Mouse (Mus musculus): ENCODE measurements at regions not wholly inside any gene's neighbourhood (a gene's known extent, or its start where the extent isn't known, plus 50 kb on each side); places are given as distances from the start of the nearest gene placed in this dataset.

GRCm38 (mm10) chr9:30536508-30537100 lies 109.7 kb downstream of the Snx19 start:
- no peak for ATAC-seq (replicated peaks; ENCODE audit: low FRiP score, low read depth)
- no peaks in the 10 kb centered on the region for H3K4me1 ChIP-seq (replicated peaks; ENCODE audit: insufficient read depth, low read length)
- no peaks in the 10 kb centered on the region for H3K9me3 ChIP-seq (replicated peaks; ENCODE audit: low read length)
- H3K4me3 ChIP-seq (replicated peaks; ENCODE audit: low read depth, low read length), result no peak overlapping the region
- no peaks in the 10 kb centered on the region for H3K27me3 ChIP-seq (ENCODE audit: insufficient read depth, low read length)
- no peaks in the 10 kb centered on the region for H3K36me3 ChIP-seq (ENCODE audit: insufficient read depth, low read length)
- no peak overlapping the region for H3K27ac ChIP-seq
- DNase-seq (ENCODE audit: low spot score), result no peak
- WGBS, result 57% methylated on average over 8 of the region's 8 CpGs
- no peak for TF ChIP-seq CTCF (IDR thresholded peaks at IDR 0.05; ENCODE audit: low read depth)
- no peak overlapping the region for H3K4me2 ChIP-seq (ENCODE audit: low read length)
- no peak overlapping the region for H3K9ac ChIP-seq (ENCODE audit: low read depth, low read length)

- H3K9me3 ChIP-seq (replicated peaks; ENCODE audit: low read length), result no peaks in the 10 kb centered on the region
- ATAC-seq (replicated peaks; ENCODE audit: low FRiP score, low read depth) (no peak), DNase-seq (ENCODE audit: low spot score) (no peak)
- 56% methylated on average over 4 of the region's 4 CpGs for WGBS
- H3K4me1 ChIP-seq (replicated peaks; ENCODE audit: insufficient read depth, low read length), result no peaks in the 10 kb centered on the region
- H3K9ac ChIP-seq (ENCODE audit: low read depth, low read length), result no peak overlapping the region
- H3K27ac ChIP-seq, result no peak overlapping the region
- TF ChIP-seq CTCF (IDR thresholded peaks at IDR 0.05; ENCODE audit: low read depth), result no peak
- no peak overlapping the region for H3K4me3 ChIP-seq (replicated peaks; ENCODE audit: low read depth, low read length)
- no peaks in the 10 kb centered on the region for H3K27me3 ChIP-seq (ENCODE audit: insufficient read depth, low read length)
- no peaks in the 10 kb centered on the region for H3K36me3 ChIP-seq (ENCODE audit: insufficient read depth, low read length)
- no peak overlapping the region for H3K4me2 ChIP-seq (ENCODE audit: low read length)
These were observed 108.1 kb downstream of the Snx19 start for GRCm38 (mm10) chr9:30534961-30535360.

GRCm38 (mm10) chr9:30533780-30534343 lies 107.0 kb downstream of the Snx19 start:
- no peaks in the 10 kb centered on the region for H3K9me3 ChIP-seq (replicated peaks; ENCODE audit: low read length)
- DNase-seq (ENCODE audit: low spot score) (no peak), ATAC-seq (replicated peaks; ENCODE audit: low FRiP score, low read depth) (no peak)
- 86% methylated on average over 11 of the region's 11 CpGs for WGBS
- H3K27me3 ChIP-seq (ENCODE audit: insufficient read depth, low read length), result no peaks in the 10 kb centered on the region
- no peak overlapping the region for H3K4me2 ChIP-seq (ENCODE audit: low read length)
- no peak for TF ChIP-seq CTCF (IDR thresholded peaks at IDR 0.05; ENCODE audit: low read depth)
- H3K9ac ChIP-seq (ENCODE audit: low read depth, low read length), result no peak overlapping the region
- no peak overlapping the region for H3K27ac ChIP-seq
- H3K4me1 ChIP-seq (replicated peaks; ENCODE audit: insufficient read depth, low read length), result no peaks in the 10 kb centered on the region
- no peaks in the 10 kb centered on the region for H3K36me3 ChIP-seq (ENCODE audit: insufficient read depth, low read length)
- no peak overlapping the region for H3K4me3 ChIP-seq (replicated peaks; ENCODE audit: low read depth, low read length)

- no peak overlapping the region for H3K27ac ChIP-seq
- TF ChIP-seq CTCF (IDR thresholded peaks at IDR 0.05; ENCODE audit: low read depth), result no peak
- DNase-seq (ENCODE audit: low spot score) (no peak), ATAC-seq (replicated peaks; ENCODE audit: low FRiP score, low read depth) (no peak)
- no peaks in the 10 kb centered on the region for H3K36me3 ChIP-seq (ENCODE audit: insufficient read depth, low read length)
- 60% methylated on average over 9 of the region's 9 CpGs for WGBS
- H3K9ac ChIP-seq (ENCODE audit: low read depth, low read length), result no peak overlapping the region
- H3K27me3 ChIP-seq (ENCODE audit: insufficient read depth, low read length), result no peaks in the 10 kb centered on the region
- H3K4me2 ChIP-seq (ENCODE audit: low read length), result no peak overlapping the region
- no peak overlapping the region for H3K4me3 ChIP-seq (replicated peaks; ENCODE audit: low read depth, low read length)
- H3K4me1 ChIP-seq (replicated peaks; ENCODE audit: insufficient read depth, low read length), result no peaks in the 10 kb centered on the region
- no peaks in the 10 kb centered on the region for H3K9me3 ChIP-seq (replicated peaks; ENCODE audit: low read length)
These were observed 106.3 kb downstream of the Snx19 start for GRCm38 (mm10) chr9:30533091-30533779.

GRCm38 (mm10) chr9:30525086-30525485 lies 98.2 kb downstream of the Snx19 start:
- DNase-seq (ENCODE audit: low spot score), result no peak
- no peaks in the 10 kb centered on the region for H3K4me1 ChIP-seq (replicated peaks; ENCODE audit: insufficient read depth, low read length)
- no peak overlapping the region for H3K4me2 ChIP-seq (ENCODE audit: low read length)
- no peak overlapping the region for H3K27ac ChIP-seq
- H3K4me3 ChIP-seq (replicated peaks; ENCODE audit: low read depth, low read length), result no peak overlapping the region
- no peaks in the 10 kb centered on the region for H3K27me3 ChIP-seq (ENCODE audit: insufficient read depth, low read length)
- no peak for TF ChIP-seq CTCF (IDR thresholded peaks at IDR 0.05; ENCODE audit: low read depth)
- H3K9ac ChIP-seq (ENCODE audit: low read depth, low read length), result no peak overlapping the region
- H3K36me3 ChIP-seq (ENCODE audit: insufficient read depth, low read length), result no peaks in the 10 kb centered on the region
- no peak for ATAC-seq (replicated peaks; ENCODE audit: low FRiP score, low read depth)
- no peaks in the 10 kb centered on the region for H3K9me3 ChIP-seq (replicated peaks; ENCODE audit: low read length)
- WGBS, result 35% methylated on average over 5 of the region's 5 CpGs

GRCm38 (mm10) chr9:30524401-30525066 lies 97.6 kb downstream of the Snx19 start:
- Histone ChIP-seq H3K9me3 (replicated peaks; ENCODE audit: low read length) (no peaks in the 10 kb centered on the region), H3K27ac (no peak overlapping the region), H3K4me2 (ENCODE audit: low read length) (no peak overlapping the region), H3K9ac (ENCODE audit: low read depth, low read length) (no peak overlapping the region), H3K27me3 (ENCODE audit: insufficient read depth, low read length) (no peaks in the 10 kb centered on the region), H3K36me3 (ENCODE audit: insufficient read depth, low read length) (no peaks in the 10 kb centered on the region), H3K4me1 (replicated peaks; ENCODE audit: insufficient read depth, low read length) (no peaks in the 10 kb centered on the region), H3K4me3 (replicated peaks; ENCODE audit: low read depth, low read length) (no peak overlapping the region)
- 86% methylated on average over 6 of the region's 6 CpGs for WGBS
- ATAC-seq (replicated peaks; ENCODE audit: low FRiP score, low read depth) (no peak), DNase-seq (ENCODE audit: low spot score) (no peak)
- no peak for TF ChIP-seq CTCF (IDR thresholded peaks at IDR 0.05; ENCODE audit: low read depth)
